Mouse (Mus musculus): ENCODE data around the gene Ostm1.

Ostm1 gene

GRCm38 (mm10) chr10:42680582-42681001 is 97.0 kb downstream of the Ostm1 start:
- DNase-seq, result peak; percentile 44

DNA sequence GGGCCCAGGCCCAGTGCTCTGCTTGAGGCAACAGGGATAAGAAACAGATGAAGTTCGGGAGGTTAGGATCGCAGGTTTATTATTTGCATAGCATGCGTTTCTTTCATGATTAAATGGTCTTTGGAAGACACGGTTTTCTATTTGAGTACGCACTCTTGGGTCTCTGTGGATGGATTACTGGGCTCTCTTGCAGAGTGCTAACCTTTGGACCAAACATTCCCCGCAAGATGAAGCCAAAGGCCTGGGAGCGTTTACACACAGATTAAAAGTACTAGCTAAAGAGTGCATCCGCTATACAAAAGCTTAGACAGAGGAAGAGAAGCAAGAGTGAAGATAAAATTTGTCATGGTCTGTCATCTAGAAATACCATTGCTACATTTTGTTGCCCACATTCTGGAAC is 98.8 kb downstream of the Ostm1 start:
- no peak for DNase-seq

DNA sequence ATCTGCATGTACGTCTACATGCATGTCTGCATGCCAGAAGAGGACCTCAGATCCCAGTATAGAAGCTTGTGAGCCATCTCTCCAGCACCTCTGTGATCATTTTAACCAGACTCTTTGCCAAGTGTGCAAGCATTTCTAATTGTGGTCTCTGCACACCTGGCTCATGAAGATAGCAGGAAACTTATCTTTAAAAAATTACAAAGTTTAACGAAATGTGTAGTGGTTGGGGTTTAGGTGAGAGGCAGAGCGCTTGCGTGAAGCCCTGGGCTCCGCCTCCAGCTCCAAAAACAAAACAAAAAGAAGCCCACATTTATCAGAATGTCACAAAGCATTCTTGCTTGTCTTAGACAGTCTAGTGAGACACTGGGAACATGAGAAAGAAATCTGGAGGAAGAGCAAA is 104.3 kb downstream of the Ostm1 start:
- DNase-seq, result no peak

GRCm38 (mm10) chr10:42689694-42690093 is 106.1 kb downstream of the Ostm1 start:
- no peak for DNase-seq

DNA sequence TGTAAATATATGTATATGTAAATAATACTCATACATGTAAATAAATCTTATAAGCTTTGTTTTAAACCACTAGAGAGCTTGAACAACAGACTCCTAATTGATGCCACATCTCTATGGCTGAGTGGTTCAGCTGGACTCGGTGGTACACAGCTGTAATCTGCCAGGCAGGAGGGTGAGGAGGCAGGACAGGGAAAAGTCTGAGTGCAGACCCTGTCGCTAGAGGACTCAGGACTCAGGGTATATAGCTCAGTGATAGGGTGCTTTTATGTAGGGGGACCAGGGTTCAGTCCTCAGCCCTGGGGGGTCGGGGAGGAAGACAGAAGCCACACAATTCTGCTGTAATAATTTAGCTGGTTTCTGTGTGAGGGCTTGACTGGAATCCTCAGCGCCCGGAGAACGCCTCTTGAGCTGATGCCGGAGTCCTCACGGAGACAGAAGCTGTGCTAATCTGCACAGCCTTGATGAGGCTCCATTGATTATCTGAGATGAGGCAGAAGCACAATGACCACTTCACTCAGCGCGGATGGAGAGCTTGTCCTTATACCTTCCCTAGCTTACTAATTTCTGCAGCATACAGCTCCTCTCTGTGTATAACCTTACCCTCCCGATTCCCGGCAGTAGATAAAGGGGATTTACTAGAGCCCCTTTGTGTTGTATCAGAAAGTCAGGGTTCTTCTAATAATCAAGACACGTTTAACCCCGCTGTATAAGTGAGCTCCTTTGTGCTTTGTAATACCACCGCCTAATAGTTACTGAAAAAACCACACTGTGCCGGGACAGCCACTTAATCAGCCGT is 106.8 kb downstream of the Ostm1 start:
- DNase-seq, result no peak

DNA sequence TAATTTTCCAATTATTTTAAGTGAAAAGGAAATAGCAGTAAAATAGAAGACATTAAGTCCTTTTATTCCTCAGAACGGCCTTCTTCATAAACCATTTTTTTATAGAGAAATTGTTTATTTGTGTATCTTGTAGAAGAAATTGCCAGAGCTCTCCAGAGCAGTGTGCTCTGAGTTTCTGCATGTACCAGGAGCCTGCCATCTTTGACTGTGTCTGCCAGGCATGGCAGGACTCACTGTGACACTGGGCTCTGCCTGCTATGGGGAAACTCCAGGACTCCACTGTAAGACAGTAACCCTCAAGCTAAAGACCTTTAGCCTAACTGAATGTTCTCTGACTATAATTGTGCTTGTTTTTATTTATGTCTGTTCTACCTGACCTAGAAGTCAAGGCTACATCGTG is 107.4 kb downstream of the Ostm1 start:
- no peak for DNase-seq

GRCm38 (mm10) chr10:42692095-42692494 is 108.5 kb downstream of the Ostm1 start:
- DNase-seq, result no peak

DNA sequence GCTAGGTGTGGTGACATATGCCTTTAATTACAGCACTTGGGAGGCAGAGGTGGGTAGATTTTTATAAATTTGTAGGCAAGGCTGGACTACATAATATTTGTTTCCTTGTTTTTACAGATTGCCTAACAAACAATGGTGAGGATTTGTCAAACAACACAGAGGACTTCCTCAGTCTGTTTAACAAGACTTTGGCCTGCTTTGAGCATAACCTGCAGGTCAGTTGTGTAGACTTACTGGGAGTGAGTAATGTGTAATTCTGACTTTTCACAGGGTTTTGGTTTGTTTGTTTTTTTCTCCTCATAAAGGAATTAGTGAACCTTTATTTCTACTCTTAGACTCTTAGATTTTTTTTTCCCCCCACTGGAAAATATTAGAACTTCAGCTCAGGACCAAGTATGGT is 109.2 kb downstream of the Ostm1 start:
- DNase-seq, result no peak

GRCm38 (mm10) chr10:42693482-42693881 is 109.9 kb downstream of the Ostm1 start:
- no peak for DNase-seq

DNA sequence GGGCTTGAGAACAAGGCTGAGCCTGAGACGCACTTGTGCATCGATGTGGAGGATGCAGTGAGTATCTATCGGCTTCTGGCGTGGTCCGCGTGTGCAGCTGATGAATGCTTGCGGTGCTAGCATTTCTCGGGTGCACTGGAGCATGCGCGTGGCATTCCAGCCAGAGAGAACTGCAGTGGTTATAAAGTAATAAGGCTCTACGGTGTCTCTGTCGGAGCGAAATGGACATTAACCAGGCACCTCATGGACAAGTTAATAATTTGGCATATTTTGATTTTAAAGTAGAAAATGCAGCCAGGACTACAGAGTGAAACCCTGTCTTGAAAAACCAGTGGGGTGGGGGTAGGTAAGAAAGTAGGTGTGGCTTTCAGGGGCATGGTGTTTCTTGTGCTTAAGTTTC is 112.7 kb downstream of the Ostm1 start:
- no peak for DNase-seq

DNA sequence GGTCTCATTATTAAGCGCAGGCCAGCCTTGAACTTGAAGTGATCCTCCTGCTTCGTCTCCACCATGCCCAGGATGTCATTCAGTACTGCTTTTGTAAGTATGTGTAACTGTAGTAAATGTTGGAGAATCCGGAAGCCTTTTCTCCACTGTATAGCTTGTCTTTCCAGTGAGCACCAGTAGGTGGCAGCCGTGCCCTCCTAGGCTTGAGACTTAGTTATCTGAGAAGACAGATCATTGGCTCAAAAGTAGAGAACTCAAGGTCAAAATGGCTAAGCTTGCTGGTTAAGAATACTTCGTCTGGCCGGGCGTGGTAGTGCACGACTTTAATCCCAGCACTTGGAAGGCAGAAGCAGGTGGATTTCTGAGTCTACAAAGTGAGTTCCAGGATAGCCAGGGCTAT is 113.4 kb downstream of the Ostm1 start:
- DNase-seq, result peak; percentile 74

DNA sequence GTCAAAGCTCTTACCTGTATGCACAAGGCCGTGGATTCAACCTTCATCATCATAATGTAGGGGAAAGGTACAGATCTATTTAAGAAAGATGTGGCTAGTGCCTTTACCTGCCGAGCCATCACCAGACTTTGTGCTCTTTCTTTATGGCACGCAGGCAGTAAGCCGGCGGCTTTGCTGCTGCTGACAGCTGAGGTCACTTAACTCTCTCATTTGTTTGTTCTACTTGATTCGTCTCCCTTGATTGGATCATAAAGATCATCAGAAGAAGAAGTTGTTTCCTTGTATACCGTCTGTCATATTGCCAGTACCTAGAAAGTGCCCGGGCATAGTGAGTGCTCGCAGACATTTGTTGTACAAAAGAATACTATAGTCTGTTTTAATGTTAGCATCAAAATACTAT is 114.8 kb downstream of the Ostm1 start:
- DNase-seq, result no peak

DNA sequence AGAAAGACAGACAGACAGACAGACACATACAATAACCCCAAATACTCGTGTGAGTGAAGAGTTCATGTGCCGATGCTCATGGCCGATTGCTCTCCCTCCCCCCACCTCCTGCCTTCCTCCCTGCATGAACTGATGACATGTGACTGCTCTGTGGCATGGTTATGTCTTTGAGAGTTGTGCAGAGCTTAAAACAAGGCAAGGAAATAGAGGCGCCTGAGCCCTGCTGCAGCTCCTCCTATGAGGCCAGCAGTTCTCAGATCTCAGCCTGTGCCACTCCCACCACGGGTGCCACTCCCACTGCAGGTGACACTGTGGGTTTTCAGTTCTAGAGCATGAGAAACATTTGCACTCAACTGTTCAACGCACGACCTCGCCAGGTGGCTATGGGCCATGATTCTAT is 115.4 kb downstream of the Ostm1 start:
- DNase-seq, result no peak

DNA sequence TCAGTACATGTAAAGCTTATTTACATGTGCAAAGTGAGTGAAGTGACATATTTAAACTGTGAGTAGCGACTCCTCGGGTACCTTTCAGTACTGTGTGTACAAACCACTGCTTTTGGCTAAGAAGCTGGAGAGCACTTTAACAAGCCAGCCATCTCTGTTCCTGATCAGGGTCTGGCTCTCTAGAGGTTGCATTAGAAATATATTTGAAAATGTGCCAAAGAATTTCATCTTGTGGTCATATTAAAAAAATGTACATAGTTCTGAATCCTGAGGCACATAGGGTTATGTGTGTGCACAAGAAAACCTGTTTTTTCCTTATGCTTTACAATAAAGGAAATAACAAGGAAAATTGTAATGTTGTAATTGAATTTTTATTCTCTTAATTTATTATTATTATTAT is 118.5 kb downstream of the Ostm1 start:
- no peak for DNase-seq

GRCm38 (mm10) chr10:42714676-42715075 is 131.1 kb downstream of the Ostm1 start:
- DNase-seq, result no peak

DNA sequence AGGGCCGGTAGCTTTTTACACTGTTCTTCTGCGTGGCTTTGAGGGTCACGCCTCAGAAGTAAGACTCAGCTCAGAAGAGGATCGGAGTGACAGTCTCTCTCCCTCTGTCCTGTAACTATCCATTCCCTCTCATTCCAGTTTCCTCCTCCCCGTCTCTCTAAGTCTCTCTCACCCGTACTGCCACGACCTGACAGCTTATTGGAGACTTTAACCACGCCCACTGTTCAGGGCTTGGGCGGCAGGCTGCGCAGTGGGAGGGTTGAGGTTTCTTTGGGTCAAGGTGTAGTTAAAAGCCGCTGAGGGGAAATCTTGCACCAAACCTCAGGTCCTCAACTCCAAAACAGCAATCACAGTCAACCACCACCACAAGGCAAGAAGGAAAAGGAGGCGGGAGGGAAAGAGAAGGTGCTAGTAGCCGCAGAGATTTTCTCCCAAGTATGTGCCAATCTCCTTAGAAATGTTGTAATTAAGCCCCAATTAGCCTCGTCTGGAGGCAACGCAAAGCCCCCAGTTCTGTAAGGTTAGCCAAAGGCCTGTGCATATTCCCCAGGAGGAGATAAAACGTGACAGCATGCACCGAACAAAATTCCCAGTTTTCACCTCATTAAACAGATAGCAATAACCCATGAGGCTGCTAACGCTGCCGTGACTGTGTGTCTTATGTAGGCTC is 131.9 kb downstream of the Ostm1 start:
- no peak for DNase-seq

DNA sequence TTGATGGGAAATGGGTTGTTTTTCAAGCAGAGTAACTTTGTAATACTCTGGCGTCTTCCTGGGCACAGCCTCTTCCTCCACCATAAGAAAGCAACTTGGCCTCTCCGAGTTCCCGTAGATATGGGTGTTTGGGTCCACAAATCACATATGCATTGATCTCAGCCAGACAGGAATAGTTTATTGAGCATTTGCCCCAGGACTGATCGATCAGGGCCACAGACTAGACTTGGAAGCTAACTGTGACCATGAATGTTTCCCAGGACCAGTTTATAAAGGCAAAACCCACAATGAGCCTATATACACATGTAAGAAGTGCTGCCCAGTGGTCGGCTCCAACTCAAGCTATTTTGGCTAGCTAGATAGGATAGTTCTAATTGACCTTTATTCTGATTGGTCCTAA is 138.5 kb downstream of the Ostm1 start:
- DNase-seq, result no peak

DNA sequence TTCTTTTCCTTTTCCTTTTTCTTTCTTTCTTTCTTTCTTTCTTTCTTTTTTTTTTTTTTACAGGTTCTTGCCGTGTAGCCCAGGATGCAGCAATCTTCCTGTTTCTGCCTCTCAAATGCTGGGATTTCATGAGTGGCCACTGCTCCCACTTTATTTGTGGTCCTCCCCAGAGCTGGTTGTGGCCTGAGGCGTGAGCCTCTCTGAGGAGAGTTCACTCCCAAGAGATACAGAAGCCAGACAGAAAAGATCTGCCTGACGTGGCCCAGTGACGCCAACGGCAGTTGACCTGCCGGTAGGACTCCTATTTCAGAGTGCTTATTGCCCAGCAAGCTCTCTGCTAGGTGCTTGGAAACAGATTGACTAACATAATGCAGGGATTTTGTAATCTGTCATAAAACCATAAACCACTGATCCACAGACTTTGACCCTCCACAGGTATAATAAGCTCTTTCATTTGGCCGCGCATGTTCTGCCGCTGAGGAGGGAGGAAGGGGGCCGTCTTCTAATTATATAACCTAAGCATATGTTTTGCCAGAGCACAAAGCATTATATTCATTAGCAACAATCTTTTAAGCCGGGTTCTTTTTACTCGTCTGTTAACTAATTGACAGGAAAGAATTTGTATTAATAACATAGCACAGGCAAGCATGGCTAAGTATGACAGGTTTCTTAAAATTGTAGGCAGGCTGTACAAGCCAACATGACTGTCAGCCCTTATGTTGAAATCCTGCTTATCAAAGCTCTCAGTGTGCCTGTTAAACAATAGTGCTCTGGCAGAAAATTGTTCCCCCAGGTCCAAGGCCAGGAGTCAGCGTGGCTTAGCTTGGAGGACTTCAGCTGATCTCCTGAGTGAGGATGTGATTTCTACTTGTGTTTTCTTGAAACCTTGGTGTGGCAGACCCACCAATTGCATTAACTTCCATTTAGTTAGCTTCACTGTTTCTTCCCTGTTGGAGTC is 139.9 kb downstream of the Ostm1 start:
- DNase-seq, result no peak

DNA sequence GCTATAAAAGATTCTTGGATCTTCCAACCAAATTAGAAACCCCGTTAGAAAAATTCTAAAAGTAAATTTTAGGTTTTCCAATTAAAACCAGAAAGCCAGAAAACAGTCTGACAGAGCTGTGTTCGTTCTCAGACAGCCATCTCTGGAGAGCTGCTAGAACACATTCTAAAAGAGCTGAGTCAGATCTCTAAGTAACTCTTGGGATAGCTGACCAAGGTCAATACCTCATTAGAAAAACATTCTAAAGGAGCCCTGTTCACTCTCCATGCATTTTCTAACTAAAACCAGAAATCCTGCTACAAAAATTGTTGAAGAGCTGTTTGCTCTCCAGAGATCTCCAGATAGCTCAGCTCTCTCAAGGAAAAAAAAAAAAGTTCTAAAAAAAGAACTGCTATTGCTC is 146.0 kb downstream of the Ostm1 start:
- DNase-seq, result no peak

- DNase-seq, result no peak
Observed at GRCm38 (mm10) chr10:42734546-42735060, 151.0 kb downstream of the Ostm1 start.

GRCm38 (mm10) chr10:42751813-42752212 is 168.2 kb downstream of the Ostm1 start:
- DNase-seq, result no peak
